Mouse (Mus musculus) cerebellum, postnatal 25 days (tissue): ENCODE measurements at regions not wholly inside any gene's neighbourhood (a gene's known extent, or its start where the extent isn't known, plus 50 kb on each side); places are given as distances from the start of the nearest gene placed in this dataset.

ENCODE experiments used
- DNase-seq, 2 experiments: peaks; one replicate each; pipeline ENCODE4 v3.0.0; 2021; ENCODE audit warnings: mixed read lengths in 2 of 2

DNA sequence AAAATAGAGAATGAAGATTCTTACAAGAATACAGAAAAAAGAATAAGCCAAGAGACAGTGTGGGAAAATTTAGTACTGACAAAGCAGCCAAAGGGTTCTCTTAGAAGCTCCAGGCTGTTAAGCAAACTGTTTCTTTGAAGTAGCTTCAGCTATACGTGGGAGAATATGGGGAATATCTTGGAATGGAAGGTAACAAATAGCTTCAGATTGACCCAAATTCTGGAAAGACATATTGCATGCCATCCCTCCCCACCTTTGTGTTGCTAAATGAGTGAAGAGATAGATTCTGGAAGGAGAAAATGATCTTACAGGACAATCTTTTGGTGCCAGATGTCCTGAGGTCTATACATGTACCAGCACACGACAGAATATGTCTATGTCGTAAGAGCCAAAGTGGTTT is 591.9 kb upstream of the Cdh6 start:
- no peak for DNase-seq

DNA sequence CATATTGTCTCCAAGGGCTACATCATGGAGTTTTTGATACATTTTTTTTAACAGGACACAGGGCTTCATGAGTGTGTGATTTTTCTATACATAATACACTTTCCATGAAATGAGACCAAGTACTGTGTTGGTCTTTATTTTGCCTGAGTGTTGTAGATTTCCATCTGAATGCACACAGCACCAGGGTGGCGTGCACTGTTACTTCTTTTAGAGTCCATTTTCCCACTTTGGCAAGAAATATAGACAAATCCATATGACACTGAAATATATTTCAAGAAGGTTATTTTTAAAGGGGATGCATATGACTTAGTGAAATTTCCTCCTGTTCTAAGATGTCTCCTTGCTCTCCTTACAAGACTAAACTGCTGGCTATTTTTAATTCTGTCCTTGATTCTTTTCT is 591.1 kb upstream of the Cdh6 start:
- no peak for DNase-seq

GRCm38 (mm10) chr15:13746559-13746958 is 573.1 kb upstream of the Cdh6 start:
- DNase-seq: no peak

DNA sequence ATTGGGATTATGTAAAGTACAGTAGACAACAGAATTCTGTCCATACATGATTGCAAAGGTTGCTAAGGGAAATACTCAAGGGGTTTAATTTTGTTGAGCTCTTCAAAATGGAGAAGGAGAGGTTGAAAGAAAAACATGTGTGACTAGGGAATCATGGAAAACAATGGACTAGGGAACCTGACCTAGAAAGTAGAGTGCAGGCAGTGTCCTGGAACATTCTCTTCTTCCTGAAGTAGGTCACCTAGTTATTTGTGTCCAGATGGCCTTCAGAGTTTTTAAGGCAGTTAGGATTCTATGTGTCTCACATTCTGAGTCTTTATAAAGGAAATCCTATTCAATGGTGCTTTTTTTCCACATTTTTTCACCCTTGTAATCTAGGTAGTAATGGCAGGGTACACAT is 532.8 kb upstream of the Cdh6 start:
- DNase-seq: no peak

- DNase-seq: no peak
These were observed 531.7 kb upstream of the Cdh6 start for GRCm38 (mm10) chr15:13705187-13705586.

GRCm38 (mm10) chr15:13668193-13668592 is 494.7 kb upstream of the Cdh6 start:
- no peak for DNase-seq

DNA sequence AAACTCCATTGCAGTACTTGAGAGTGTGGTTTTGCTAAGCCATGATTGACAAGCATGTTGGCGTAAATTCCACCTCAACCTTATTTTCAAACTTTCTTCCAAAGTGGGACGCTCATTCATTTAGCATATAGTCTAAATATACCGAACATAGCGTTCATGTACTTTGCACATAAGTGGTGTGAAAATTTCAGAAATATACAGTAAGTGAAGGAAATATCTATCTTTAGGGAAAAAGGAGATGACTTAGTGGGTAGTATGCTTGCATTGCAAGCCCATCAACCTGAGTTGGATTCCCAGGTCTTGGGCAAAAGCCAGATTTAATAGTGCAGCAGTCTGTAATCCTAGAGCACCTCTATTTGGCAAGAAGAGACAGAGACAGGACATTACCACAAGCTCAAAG is 493.8 kb upstream of the Cdh6 start:
- no peak for DNase-seq

GRCm38 (mm10) chr15:13662275-13662674 is 488.8 kb upstream of the Cdh6 start:
- no peak for DNase-seq

GRCm38 (mm10) chr15:13655038-13655437 is 481.6 kb upstream of the Cdh6 start:
- no peak for DNase-seq

DNA sequence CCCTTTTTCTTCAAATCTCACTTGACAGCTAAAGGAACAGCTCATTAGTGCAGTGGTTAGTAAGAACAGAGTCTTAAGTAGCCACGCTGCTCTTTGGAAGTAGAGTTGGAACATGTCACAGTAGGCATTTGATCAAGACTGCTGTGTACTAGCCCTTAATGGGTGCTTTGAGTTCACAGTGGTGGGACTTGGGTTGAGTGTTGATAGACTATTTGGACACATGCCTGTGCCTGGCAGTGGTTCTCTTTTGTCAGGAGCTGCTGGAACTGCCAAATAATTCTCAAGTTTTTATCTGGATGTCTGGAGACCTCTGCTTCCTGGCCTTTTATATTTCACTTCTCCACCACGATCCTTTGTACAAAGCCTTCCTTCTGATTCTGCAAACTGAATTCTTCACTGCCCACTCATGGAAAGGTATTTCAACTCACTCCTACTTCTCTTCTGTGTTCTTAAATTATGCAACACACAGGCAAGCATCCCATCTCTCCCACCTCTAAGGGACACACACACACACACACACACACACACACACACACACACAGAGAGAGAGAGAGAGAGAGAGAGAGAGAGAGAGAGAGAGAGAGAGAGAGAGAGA is 462.0 kb upstream of the Cdh6 start:
- DNase-seq: no peak

DNA sequence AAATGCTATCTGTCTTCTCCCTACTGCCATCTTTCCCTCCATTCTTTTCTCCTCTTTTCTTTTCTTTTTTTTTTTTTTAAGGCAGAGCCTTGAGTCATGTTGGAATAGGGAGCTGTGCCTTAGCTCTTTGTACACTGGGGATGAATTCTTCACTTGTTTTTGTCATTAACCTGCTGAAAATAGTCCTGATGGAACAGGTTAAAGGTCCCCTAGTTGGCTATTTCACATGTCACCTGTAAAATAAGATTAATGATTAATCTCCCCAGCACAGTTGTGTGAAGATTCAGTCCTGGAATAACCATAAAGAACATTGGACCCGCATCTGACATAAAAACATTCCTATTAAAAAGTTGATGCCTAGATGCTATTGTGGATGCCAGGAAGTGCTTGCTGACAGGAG is 428.7 kb upstream of the Cdh6 start:
- DNase-seq: no peak

- DNase-seq: peak in 1 of 2 experiments; percentile 17
These were observed 424.4 kb upstream of the Cdh6 start for GRCm38 (mm10) chr15:13597856-13598255.

- DNase-seq: no peak
These were observed 420.3 kb upstream of the Cdh6 start for GRCm38 (mm10) chr15:13593823-13594222.

DNA sequence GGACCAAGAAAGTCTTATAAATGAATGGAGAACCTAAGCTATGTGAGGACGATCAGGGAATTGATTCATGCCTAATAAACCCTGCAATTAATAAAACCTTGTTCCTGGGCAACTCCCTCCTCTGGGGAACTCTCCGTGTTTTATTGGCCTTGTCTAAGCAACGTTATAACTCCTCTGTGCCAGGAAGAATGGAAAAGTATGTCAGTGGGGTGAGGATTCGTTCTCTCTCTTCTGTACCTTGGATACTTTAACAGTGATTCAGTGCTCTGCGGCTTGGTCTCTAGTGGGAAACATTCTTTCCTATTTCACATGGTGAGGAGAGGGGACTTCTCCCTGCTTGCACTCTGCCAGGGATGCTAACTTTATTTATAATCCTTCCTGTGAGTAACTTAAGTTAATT is 417.4 kb upstream of the Cdh6 start:
- DNase-seq: no peak

GRCm38 (mm10) chr15:13583300-13583699 is 409.8 kb upstream of the Cdh6 start:
- no peak for DNase-seq

DNA sequence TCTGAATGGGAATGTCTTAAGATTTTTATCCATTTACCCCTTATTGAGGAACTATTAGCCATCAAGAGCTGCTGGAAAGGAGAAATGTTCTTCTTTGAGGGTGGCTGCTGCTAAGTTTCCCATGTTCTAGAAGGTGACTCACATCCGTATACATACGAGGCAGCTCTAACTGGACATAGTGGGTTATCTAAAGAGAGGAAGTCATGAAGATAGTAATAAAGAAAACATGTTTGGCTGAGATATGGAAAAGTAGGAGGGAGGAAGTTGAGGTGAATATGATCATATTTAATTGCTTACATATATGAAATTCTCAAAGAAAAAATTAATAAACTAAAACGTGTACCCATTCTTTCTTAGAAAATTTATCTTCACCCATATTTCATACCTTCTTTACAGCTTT is 408.7 kb upstream of the Cdh6 start:
- DNase-seq: no peak

DNA sequence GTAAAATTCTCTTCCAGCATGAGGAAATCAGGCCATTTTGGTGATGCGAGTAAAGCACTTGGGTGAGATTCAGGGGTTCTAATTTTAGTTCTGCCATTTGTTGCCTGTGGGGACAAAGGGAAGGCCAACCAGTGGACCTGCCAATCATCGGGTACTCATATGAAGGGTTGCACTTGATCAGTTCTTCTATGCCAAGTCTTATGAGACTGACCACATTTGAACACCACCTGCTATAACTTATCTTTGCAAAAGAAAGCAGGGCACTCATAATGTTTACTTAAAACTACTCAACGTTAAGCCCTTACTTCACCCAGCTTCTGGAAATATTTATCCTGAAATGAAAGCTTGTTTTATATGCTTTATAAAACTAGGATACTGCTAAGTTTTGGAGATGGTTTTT is 400.1 kb upstream of the Cdh6 start:
- DNase-seq: no peak

GRCm38 (mm10) chr15:13560920-13561319 is 387.4 kb upstream of the Cdh6 start:
- no peak for DNase-seq

- DNase-seq: no peak
These were observed 375.8 kb upstream of the Cdh6 start for GRCm38 (mm10) chr15:13549207-13549837.

DNA sequence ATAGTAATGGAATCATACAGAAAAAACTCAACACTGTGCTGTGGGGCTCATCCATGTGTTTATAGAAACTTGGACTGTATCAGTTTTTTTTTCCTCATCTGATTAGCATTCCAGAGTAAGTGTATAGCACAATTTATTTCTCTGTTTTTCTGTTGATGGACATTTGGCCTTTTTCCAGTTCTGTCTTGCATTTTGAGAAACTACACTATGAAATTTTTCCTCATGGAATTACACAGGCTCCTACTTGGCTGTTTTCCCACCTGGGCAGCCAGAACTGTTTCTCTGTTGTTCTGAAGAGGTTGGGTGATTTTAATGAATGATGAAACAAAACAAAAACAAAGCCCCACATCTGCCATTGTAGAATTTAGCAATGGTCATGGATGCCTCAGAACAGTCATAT is 366.6 kb upstream of the Cdh6 start:
- DNase-seq: peak in 1 of 2 experiments; percentile 5

DNA sequence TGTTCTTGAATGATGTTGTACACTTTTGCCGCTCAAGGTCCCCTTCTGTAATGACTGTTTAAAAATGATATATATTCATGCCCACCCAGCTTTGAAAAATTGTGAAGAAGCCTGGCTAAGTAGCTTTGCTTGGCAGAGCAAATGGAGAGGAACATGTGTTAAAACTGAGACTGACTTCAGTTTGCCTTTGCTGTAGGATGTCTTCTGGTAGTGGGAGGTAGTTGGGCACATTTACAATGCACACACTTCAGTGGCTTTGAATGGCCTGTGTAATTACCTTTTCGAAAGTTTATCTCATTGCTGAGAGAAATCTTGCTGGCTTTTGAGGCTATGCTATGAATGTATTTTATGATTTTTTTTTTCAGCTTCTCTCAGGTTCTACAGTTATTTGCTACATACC is 360.5 kb upstream of the Cdh6 start:
- no peak for DNase-seq

DNA sequence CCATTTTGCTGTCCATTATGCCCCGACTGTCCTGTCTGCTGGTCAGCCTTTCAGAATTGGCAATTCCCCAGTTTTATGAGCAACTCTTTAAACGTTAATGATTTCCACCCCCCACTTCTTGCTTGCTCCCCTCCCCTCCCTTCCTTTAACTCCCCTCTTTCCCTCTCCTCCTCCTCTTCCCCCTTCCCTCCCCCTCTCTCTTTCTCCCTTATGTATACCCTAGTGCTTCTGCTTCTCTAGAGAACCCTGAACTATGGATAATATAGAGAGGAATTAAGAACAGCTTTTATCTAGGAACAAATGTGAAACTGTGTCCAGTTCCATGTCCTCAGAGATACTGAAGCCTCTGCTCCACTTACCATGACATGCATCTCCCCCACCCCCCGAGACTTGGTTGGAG is 356.5 kb upstream of the Cdh6 start:
- DNase-seq: no peak

DNA sequence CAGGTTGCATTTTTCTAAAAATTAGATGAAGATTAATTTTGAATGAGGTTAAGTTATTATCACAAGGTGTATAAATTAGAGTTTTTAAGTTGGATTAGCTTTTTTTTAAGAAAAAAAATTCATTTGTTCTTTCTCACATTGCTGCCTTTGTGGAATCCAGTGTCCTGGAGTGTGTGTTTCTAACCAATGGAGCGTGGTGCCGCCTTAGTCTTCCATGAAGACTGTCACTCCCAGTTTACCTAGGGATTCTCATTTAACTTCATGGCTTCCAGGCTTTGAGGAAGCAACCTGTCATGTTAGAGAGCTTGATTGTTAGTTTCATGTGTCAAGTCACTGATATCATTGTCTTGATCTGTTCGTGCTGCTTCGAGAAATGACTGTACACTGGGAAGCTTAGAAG is 355.6 kb upstream of the Cdh6 start:
- no peak for DNase-seq
